Mouse (Mus musculus) frontal cortex, postnatal 14 days (tissue): Measurements from ENCODE around the gene Oas1h.
"Not testable (repeated sequence)": the region's sequence is repeated elsewhere in the genome, so short reads cannot be mapped to it uniquely, and the experiment has no call there.

Source experiments
- DNase-seq, 2 experiments: peaks; one replicate each; pipeline ENCODE4 v3.0.0; 2022; ENCODE audit warnings: low spot score in 2 of 2

Oas1h gene

DNA sequence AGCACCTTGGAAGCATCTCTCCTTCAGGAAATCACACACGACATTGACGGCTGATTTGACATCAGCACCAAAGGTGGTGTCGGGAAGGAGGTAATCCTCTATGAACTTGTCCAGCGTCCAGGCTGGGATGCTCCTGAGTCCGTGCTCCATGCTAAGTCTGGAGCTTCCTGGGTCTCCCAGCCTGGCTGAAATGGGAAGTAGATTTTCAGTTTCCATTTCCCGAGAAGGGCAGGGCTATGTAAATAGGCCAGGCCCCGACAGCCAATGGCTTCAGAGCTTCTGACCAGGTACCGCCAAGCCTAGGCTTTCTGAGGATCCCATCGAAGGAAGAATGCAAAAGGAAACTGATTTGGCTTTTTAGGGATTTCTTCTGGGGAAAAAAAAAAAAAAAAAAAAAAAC is 26.2 kb downstream of the Oas1h start, which contains the start of gene Oas1g:
Gene Oas1g, minus strand, starts transcription at position 201 of the 400 bp plus-strand sequence.
- not testable (repeated sequence) for DNase-seq

DNA sequence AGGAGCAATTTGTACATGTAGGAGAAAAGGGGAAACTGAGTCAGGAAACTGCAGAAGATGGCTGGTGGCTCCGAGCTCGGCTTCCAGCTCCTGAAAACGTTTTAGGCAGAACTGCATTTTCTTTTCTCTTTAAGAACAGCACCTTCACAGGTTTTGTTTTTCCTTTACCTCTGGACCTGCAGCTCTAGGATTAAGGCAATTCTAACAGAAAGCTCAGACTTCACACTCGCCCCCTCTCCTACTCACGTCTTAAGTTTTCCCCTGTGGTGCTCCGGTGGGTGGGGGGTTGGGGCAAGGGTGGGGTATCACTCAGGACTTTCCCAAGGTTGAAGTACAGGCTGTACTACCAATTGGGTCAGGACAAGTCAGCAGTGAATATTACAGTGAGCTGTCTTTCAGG is 26.6 kb downstream of the Oas1h start:
- no peak for DNase-seq

DNA sequence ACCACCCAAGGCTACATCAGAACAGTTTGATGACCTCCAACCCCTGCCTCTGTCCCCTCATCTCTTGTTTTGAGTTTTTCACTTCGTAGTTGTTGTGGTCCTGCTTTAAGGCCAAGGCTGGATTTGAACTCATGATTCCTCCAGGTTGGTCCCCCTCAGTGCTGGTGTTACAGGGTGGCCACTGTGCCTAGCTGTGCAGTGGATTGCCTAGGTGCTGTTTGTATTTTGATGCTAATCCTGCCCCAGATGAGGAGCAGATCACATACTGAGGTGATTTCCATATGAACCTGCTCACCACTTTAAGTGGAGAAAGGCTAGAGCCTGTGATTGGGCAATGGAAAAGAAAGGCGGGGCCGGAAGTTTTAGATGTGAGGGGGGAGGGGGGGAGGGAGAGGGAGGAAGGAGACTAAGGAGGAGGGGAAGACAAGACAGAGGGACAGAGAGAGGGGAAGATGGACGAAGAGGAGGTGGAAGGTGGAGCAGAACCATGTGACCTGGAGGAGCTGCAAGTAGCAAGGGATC is 27.1 kb downstream of the Oas1h start:
- DNase-seq, result not testable (repeated sequence)

DNA sequence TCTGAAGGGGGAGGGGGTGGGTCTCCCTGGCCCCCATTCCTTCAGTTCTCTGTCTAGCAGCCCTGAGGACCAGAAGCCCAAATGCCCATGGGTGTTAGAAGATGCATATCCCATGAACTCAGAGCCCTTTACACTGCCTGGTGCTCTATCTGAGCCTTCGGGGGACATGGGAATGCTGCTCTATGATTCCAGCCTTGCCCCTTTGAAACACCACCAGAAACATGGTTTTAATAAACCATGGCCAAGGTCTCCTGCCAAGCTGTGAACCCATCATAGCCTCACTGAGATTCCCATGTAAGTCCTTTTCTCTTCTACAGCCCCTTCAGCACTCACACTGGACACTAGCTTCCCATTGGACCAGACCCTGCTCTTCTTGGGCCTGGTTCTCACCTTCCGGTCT is 28.8 kb downstream of the Oas1h start:
- no peak for DNase-seq

DNA sequence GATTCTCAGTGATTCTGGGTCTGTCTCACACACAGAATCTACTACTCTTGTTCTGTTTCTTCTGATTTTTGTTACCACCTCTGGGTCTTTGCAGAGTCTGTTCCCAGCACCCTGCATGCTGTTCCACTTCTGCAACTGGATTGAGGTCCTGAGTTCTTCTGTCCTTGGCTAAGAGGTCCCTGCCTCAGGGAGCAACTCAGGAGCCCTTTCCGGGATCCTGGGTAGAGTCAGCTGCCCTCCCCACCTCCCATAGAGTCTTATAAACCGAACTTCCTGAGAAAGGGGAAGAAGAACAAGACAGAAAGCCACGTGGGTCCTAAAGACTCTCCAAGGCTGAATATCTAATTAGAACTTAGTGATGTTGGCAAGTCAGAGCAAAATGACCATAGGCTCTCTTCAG is 29.8 kb downstream of the Oas1h start:
- no peak for DNase-seq

DNA sequence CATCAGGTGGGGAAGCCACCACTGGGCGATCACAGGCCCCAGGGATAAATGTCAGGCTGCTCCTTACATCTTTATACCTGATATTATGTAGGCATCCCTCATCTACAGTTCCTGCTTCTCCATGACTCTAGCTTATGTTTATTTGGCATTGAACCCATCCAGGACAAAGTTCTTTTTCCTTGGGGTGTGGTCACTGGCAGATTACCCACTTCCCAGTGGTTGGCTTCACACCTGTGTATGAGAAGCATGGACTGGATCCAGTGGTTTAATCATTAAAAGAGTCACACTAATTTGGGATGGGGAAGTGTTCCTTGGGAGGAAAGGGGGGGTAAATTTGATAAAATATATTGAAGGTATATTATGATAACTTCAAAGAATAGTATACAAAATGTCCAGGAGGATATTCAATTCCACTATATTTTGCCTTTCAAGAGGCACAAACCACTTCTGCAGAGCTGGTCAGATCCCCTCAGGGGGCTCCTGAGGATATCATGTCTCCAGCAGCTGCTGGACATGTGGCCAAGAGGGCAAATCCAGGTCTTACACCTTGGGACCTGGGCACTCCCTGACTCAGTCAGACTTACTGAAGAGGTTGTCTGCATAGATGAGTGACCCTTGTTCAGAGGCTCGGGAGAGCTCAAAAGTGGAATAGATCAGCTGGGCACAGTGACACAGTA is 30.5 kb downstream of the Oas1h start:
- not testable (repeated sequence) for DNase-seq

DNA sequence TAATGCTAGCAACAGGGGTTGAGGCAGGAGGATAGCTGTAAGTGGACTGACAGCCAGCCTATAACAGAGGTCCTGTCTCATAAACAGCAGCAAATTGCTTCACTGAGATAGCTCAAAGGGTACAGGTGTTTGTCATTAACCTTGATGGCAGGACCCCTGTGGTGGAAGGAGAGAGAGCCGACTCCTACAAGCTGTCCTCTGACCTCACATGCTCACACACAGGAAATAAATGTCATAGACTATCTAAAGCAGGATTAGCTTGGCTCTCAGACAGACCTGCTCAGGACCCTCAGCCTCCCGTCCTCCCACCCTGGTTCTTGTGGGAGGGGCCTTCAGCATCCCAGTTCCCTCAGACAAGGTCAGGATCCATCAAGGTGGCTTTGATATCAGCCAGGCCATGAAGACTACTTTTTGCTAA is 31.0 kb downstream of the Oas1h start:
- no peak for DNase-seq

DNA sequence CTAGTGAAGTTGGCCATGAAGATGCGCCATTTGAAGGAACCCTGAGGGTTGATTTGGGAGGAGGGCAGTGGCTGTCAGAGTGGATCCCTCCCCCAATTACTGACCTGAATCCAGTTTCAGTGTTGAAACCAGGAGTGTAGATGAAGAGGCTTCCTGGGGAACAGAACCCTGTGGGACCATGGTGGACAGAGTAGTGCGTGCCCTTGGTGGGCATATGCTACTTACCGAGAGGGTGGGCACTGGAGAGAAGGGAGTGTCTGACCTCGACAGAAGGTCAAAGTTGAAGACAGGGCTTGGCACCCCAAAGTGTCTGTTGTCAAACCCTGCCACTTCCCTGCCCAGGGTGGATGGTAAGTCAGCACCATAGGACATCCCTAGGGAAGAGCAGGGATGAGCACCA is 32.6 kb downstream of the Oas1h start:
- DNase-seq, result not testable (repeated sequence)

DNA sequence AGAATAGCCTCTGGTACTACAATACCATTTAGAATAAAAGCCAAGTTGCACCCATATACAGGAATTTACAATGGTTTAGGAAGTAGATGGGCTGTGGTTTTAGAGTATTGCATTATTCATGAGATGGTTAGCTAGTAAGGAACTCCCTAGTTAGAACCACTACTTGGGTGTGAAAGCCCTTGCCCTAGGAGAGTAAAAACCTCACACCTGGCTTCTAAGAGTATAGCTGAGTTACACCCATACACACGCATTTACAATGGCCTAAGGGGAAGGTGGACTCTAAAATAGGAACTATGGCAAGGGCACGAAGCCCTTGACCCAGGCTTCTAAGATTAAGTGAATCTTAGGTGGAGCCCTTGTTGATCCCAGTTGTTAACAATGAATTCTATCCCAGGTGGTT is 33.5 kb downstream of the Oas1h start:
- not testable (repeated sequence) for DNase-seq

DNA sequence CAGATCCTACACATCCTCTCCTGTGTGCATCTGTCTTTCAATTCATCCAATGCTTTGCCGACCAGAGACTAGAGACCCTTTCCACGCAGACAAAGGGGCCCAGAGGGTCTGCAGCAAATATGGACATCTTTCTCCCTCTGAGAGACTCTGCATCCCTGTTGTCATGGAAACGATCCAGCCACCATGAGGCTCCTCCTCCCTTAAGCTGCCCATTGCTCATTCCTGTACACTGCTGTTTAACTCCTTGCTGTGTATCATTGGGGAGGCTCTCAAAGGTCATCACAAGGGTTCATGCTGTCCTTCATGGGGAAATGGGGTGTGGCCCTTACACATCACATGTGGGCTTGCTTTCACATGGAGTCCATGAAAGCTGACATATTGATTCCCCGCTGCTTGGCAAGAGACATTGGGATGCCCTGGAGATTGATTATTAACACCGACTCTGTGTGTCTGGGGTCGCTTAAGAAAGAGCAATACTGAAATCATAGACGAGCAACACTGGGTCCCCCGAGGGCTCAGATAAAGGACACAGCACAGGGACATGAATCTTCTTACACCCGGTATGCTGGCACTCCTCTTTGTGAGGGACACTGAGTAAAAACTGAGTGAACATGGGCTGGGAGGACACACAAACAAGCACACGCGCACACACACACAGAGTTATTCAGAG is 34.1 kb downstream of the Oas1h start:
- no peak for DNase-seq

DNA sequence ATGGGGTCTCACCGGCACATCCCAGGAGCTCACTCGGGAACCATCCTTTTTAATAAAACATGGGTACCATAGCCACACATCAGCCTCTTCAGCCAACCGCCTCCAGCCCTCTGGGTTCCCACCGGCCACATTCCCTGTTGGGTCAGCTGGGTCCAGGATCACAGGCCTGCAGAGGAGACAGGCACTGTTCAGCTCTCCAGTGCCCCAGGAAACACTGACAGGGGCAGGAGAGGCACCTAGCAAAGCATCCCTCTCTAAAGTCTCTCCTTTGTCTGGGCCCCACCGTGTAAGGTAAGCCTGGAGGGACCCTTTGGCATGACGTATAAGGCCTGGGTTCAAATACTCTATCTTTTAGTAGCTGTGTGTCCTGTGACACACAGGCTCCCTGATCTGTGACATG is 37.1 kb downstream of the Oas1h start:
- no peak for DNase-seq

DNA sequence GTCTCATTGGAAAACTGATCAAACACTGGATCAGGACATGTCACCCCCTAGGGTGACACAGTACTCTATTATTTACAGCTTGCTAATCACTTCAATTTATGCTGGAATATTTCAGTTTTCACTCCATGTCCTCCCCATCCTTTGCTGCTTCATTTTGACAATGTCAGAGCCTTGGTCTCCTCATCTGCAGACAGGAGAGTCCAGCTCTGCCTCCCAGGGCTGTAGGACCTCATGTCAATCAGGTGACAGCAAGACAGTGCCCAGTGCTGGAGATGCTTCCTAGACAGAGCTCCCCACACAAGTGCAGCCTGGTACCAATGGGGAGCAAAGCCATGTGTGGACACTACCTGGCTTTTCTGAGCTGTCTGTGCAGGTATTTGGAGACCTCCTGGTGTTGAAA is 37.5 kb downstream of the Oas1h start:
- DNase-seq, result no peak

DNA sequence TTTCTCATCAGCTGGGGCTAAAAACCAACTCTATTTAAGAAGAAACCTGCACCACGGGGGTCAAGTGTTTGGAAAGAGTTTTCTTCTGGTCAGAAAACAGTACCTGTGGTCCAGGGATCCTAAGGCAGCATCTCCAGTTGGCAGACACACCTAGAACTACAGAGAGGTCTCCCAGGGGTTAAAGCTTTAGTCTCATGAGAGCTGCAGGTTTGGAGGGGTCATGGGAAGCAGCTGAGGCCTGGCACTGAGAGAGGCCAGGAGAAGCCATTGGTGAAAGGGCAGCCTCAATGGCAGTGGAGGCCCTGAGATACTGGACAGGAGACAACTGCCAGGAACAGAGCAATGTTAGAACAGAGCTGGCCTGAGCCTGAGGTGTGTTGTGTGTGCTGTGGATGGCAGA is 39.4 kb downstream of the Oas1h start:
- DNase-seq, result no peak

DNA sequence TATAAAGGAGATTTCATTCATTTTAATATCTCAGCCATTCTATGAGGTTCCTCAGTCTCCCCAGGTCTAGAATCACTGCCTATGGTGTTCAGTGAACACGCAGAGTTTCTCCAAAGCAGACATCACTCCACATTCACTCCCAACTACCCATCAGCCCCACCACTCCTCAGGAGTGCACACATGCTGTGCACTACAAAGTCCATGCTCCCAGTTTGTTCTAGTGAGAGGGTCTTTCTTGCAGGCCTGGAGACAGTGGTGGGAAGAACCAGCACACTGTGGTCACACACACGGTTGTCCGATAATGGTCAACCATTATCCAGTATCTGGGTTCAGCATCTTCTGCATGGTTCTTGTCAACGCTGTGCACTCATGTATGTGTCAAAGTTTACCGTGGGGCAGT is 40.8 kb downstream of the Oas1h start:
- DNase-seq, result no peak

DNA sequence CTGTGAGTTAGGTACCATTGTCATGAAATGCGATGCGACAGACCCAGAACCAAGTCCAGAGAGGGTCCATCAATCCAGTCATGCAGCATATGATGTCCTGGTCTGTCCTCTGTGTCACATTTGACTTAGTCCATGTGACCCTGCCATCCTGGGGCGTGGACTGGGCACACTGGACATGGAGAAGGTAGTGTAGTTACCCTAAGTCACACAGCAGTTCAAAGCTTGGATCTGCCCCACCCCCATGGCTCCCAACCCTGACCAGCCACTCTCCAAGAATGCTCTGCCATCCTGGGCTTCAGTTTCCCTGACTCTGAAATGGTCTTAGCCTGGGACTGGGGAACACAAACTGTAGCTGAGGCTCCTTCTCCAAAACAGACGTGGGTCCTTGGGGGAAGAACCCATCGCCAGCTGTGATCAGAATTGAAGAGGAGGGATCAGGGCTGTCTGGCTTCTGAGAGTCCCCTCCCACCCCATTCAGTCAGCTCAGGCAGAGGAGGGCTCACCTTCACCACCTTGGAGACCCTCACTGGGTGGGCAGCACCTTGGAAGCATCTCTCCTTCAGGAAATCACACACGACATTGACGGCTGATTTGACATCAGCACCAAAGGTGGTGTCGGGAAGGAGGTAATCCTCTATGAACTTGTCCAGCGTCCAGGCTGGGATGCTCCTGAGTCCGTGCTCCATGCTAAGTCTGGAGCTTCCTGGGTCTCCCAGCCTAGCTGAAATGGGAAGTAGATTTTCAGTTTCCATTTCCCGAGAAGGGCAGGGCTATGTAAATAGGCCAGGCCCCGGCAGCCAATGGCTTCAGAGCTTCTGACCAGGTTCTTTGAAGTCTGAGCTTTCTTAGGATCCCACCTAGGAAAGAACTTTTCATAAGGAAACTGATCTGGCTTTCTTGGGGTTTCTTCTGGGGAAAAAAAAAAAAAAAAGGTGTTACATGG is 45.8 kb downstream of the Oas1h start, which contains the start of gene Oas1a:
Gene Oas1a, minus strand, starts transcription at position 731 of the 943 bp plus-strand sequence.
- not testable (repeated sequence) for DNase-seq

DNA sequence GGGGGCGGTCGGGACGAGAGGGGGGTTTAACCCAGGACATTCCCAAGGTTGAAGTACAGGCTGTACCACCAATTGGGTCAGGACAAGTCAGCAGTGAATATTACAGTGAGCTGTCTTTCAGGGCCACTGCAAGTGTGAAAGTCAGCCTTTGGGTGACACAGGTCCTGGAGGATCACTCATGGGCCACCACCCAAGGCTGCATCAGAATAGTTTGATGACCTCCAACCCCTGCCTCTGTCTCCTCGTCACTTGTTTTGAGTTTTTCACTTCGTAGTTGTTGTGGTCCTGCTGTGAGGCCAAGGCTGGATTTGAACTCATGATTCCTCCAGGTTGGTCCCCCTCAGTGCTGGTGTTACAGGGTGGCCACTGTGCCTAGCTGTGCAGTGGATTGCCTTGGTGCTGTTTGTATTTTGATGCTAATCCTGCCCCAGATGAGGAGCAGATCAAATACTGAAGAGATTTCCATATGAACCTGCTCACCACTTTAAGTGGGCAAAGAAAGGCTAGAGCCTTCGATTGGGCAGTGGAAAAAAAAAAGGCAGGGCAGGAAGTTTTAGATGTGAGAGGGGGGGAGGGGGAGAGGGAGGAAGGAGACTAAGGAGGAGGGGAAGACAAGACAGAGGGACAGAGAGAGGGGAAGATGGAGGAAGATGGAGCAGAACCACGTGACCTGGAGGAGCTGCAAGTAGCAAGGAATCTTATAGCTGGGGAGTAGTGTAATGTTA is 47.1 kb downstream of the Oas1h start:
- DNase-seq, result no peak

DNA sequence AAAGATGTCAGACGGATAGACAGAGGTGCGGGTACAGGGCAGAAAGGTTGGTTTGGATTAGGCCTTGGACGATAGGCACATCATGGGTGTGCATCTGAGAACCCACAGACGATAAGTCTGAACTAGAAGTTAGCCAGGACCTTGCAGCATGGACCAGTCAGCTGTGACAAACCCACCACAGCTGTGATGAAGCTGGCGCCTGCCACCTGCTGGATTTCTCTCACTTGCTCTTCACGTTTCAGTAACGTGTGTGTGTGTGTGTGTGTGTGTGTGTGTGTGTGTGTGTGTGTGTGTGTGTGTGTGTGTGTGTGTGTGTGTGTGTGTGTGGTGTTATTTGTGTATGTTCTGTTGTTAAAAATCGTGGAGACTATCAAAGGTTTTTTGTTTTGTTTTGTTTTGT is 53.0 kb downstream of the Oas1h start, which contains the start of gene Oas1d:
Gene Oas1d, plus strand, starts transcription at position 333 of the 400 bp plus-strand sequence.
- DNase-seq, result not testable (repeated sequence)

DNA sequence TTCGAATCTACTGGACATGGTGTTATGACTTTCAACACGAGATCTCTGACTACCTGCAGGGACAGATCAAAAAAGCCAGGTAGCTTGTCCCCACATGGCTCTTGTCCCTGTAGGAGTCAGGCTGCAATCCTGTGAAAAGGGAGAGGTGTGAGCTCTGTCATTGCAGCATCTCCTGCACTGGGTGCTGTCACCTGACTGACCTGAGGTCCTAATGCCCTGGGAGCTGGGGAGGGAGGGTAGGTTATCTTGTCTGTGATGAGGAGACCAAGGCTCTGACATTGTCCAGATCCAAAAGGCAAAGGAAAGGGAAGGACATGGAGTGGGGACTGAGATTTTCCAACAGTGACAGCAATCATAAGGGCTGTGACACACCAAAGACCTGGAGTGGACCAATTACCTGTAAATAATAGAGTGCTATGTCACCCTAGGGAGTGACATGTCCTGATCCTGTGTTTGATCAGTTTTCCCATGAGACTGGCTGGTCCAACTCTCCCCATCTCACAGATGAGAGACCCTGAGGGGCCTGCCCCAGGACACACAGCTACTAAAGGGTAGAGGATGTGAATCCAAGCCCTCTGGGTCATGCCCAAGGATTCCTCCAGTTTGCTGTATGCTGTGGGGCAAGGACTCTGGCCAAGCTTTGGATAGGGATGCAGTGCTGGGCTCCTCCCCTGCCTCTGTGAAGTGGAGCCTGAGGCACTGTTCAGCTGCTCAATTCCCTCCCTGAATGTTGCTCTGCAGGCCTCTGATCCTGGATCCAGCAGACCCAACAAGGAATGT is 58.1 kb downstream of the Oas1h start:
- DNase-seq, result not testable (repeated sequence)

DNA sequence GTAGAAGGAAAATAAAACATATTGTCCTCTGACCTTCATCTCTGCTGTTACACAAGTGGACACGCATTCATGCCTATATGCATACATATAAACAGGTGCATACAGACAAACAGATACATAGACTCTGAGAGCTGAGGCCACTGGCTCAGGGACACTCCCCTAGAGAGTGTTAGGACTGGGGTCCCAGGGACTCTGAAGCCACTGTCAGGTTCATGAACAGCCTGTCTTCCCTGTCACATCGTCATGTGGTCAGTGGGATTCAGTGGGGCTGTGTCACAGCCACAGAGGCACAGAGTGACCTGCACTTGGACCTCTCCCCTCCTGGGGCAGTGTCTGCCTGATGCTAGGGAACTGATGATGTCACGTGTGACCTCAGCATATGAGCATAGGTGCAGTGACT is 59.1 kb downstream of the Oas1h start:
- DNase-seq, result no peak
